Mouse (Mus musculus) ES-E14 (cell line): ENCODE measurements around the gene 1700001K19Rik. TPM values are rescaled to one million over a fixed set of nuclear protein-coding genes. Genes with fewer than 3 reads are reported as not detected.

ENCODE experiments used
- DNase-seq: peaks from one replicate; pipeline ENCODE4 v3.0.0-alpha.2; 2013; ENCODE audit warnings: low read depth, low spot score
- H3K27ac ChIP-seq: 2 replicates; pipeline ENCODE4 v1.5.1; 2012; ENCODE audit warnings: low read depth, mild to moderate bottlenecking, low read length, moderate library complexity, mixed read lengths; ENCODE audit not compliant: poor library complexity, insufficient read depth, severe bottlenecking
- H3K36me3 ChIP-seq: 2 replicates; pipeline ENCODE4 v1.6.1; 2012; ENCODE audit warnings: mild to moderate bottlenecking, low read length, moderate library complexity, mixed read lengths; ENCODE audit not compliant: control insufficient read depth, poor library complexity, insufficient read depth, severe bottlenecking
- H3K4me1 ChIP-seq, 2 experiments: fragments of 150-350 bp in 1 of 2; sonication (generic) in 1 of 2; 2 replicates each; pipeline ENCODE4 v1.6.1; 2012; ENCODE audit warnings: low read length in 2 of 2, mild to moderate bottlenecking in 1 of 2, mixed read lengths in 1 of 2; ENCODE audit not compliant: control insufficient read depth in 2 of 2, insufficient read depth in 2 of 2, poor library complexity in 1 of 2
- H3K4me3 ChIP-seq, 2 experiments: fragments of 150-350 bp in 1 of 2; sonication (generic) in 1 of 2; 2 replicates each; pipeline ENCODE4 v1.5.1; 2012; ENCODE audit warnings: low read length in 2 of 2, low read depth in 1 of 2, mild to moderate bottlenecking in 1 of 2, mixed read lengths in 1 of 2; ENCODE audit not compliant: insufficient read depth in 1 of 2, poor library complexity in 1 of 2, severe bottlenecking in 1 of 2
- H3K9ac ChIP-seq: 2 replicates; pipeline ENCODE4 v1.6.1; 2012; ENCODE audit warnings: low read depth, mild to moderate bottlenecking, low read length, mixed read lengths; ENCODE audit not compliant: poor library complexity, insufficient read depth, severe bottlenecking
- H3K9me3 ChIP-seq: fragments of 150-350 bp; sonication (generic); 2 replicates; pipeline ENCODE4 v1.6.1; 2012; ENCODE audit warnings: low read depth, mild to moderate bottlenecking, low read length; ENCODE audit not compliant: control insufficient read depth, insufficient read depth
- CHD2 ChIP-seq: IDR thresholded peaks from 2 replicates; pipeline ENCODE4 v1.6.1; 2014; ENCODE audit warnings: mild to moderate bottlenecking, low read depth, low read length, inconsistent platforms
- HCFC1 ChIP-seq: IDR thresholded peaks from 2 replicates; pipeline ENCODE4 v1.6.1; 2012; ENCODE audit warnings: low read length, inconsistent platforms, borderline replicate concordance; ENCODE audit not compliant: insufficient read depth
- MAFK ChIP-seq: IDR thresholded peaks from 2 replicates; pipeline ENCODE4 v1.6.1; 2014; ENCODE audit warnings: mild to moderate bottlenecking, low read depth, low read length, inconsistent platforms; ENCODE audit not compliant: insufficient read depth
- ZC3H11A ChIP-seq: IDR thresholded peaks from 2 replicates; pipeline ENCODE4 v1.6.1; 2012; ENCODE audit warnings: low read depth, mild to moderate bottlenecking, inconsistent platforms, low read length, borderline replicate concordance
- ZNF384 ChIP-seq: IDR thresholded peaks from 2 replicates; pipeline ENCODE4 v1.6.1; 2012; ENCODE audit warnings: low read depth, low read length, inconsistent platforms
- in situ Hi-C, 2 experiments: fragments of 600-800 bp; cut with MboI; formaldehyde crosslinking; loops; one replicate each; pipeline ENCODE4 v1.15.1; 2025; ENCODE audit warnings: low sequenced_read_pairs in 2 of 2, inconsistent platforms in 1 of 2; ENCODE audit not compliant: unreplicated experiment in 2 of 2
- total RNA-seq: library from RNA; depleted of rRNA; stranded (reverse); fragments of 300-350 nt; gene quantifications from 2 replicates; pipeline ENCODE4 v1.2.3, GENCODE M21; 2012

1700001K19Rik gene
- total RNA-seq, 1 experiment: not detected

DNA sequence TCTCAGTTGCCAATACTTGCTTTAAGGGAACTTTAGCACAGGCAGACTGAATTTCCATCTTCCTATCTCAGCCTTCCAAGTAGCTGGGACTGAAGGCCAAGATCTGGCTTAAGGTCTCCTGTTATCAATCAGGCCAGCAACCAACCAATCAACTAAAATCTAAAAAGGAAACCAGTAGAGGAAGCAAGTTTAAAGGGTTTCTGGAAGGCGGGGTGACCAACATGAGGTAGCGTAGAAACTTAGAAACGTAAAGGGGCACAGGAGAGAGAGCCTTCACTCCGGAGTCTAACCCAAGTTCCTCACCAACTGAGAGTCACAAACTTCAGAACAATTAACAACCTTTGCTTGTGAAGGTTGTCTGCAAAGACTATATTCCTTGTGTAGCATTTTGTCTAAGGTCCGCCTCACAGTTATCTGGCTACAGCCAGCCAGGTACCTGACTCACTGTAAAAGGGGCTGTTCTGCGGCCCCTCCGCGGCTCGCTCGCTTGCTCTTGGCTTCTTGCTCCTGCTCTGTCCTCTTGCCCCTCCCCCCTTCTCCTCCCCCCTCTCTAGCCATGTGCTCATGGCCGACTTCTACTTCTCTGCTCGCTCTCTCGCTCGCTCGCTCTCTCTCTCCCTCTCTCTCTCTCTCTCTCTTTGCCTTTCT is 16.2 kb upstream of the 1700001K19Rik start:
- Histone ChIP-seq H3K4me3 (peak overlapping the region; percentile 41 to 80), H3K27ac (peak overlapping the region; percentile 96; the same call in 1 of the 2 replicates), H3K36me3 (peaks cover 18% of the 10 kb centered on the region), H3K4me1 (peaks cover 7 to 12% of the 10 kb centered on the region in 2 experiments; a peak in 3 of 4 replicates), H3K9ac (peak overlapping the region; percentile 83), H3K9me3 (no peaks in the 10 kb centered on the region)
- no peak for TF ChIP-seq MAFK
- TF ChIP-seq ZNF384: no peak
- no peak for TF ChIP-seq HCFC1
- no peak for TF ChIP-seq CHD2
- TF ChIP-seq ZC3H11A: no peak
- no peak for DNase-seq
- in situ Hi-C loops: loop anchor here in 1 of 2 experiments (25.0 kb wide), 1 partner anchor 839 kb away; the partner anchor contains the start of gene Eif5

DNA sequence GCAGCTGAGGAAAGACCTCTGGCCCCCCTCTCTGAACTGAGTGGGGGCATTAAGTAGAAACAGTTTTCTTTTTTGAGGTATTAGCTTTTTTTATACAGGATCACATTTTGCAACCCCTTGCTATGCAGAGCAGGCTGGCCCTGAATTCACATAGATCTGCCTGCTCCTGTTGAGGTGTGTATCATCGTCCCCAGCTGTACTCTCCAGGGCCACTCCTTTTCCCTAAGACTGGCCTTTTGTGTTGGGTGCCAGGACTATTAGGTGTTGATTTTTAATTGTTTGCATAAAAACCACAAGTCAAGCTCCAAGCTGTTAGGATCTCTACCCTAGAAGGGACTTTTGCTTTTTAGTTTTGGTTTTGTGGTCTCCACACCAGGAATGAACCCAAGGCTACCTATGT is 15.7 kb upstream of the 1700001K19Rik start:
- Histone ChIP-seq H3K36me3 (peaks cover 22% of the 10 kb centered on the region), H3K9ac (peak overlapping the region; percentile 83), H3K27ac (peak overlapping the region; percentile 96), H3K9me3 (no peaks in the 10 kb centered on the region), H3K4me3 (peak overlapping the region in 1 of 2 experiments; percentile 80; a peak in 1 of 4 replicates), H3K4me1 (peaks cover 5 to 12% of the 10 kb centered on the region in 2 experiments; a peak in 3 of 4 replicates)
- DNase-seq: no peak
- no peak for TF ChIP-seq HCFC1
- TF ChIP-seq MAFK: no peak
- TF ChIP-seq ZNF384: no peak
- TF ChIP-seq CHD2: no peak
- TF ChIP-seq ZC3H11A: no peak
- in situ Hi-C loops: loop anchor here in 1 of 2 experiments (25.0 kb wide), 1 partner anchor 839 kb away; the partner anchor contains the start of gene Eif5

DNA sequence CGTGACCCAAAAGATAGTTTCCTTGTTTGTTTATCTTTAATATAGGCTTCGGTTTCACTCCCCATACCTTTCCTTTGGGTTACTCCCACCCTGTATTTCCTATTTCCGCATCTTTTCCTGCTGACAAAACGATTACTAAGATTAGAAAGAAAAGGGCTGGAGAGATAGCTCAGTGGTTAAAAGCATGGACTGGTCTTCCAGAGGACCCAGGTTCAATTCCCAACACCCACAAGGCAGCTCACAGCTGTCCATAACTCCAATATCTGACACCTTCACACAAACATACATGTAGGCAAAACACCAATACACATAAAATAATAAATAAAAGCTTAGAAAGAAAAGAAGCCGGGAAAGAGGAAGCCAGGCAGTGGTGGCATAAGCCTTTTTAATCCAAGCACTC is 15.0 kb upstream of the 1700001K19Rik start:
- Histone ChIP-seq H3K36me3 (peaks cover 26% of the 10 kb centered on the region), H3K27ac (peak overlapping the region; percentile 96; the same call in 1 of the 2 replicates), H3K4me1 (peaks cover 5 to 12% of the 10 kb centered on the region in 2 experiments; a peak in 3 of 4 replicates), H3K4me3 (peak overlapping the region; percentile 72 to 80; a peak in 3 of 4 replicates), H3K9ac (peak overlapping the region; percentile 95; the same call in 1 of the 2 replicates), H3K9me3 (no peaks in the 10 kb centered on the region)
- DNase-seq: no peak
- TF ChIP-seq ZC3H11A (no peak), MAFK (no peak)
- in situ Hi-C loops: loop anchor here in 1 of 2 experiments (25.0 kb wide), 1 partner anchor 840 kb away; the partner anchor contains the start of gene Eif5

DNA sequence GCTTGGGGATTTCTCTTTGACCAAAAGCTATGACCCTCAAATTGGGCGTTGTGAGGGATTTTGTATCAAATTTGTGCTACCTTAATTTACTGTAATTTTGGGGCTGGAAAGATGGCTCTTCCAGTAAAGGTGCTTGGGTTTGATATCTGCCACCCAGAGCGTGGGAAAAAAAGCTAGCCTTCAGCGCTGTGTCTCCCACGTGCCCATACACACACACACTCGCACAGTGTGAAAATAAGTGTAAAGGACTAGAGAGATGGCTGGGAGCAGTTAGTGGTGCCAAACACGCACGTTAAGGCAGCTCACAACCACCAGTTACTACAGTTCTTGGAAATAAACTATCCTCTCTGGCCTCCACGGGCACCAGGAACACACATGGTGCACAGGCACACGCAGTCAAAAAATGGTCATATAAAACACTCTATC is 14.6 kb upstream of the 1700001K19Rik start:
- peaks cover 26% of the 10 kb centered on the region for H3K36me3 ChIP-seq
- H3K4me1 ChIP-seq: peaks cover 5 to 12% of the 10 kb centered on the region in 2 experiments; a peak in 3 of 4 replicates
- TF ChIP-seq ZNF384: no peak
- no peak for TF ChIP-seq ZC3H11A
- TF ChIP-seq HCFC1: no peak
- no peak for TF ChIP-seq CHD2
- TF ChIP-seq MAFK: no peak
- peak overlapping the region; percentile 96 for H3K27ac ChIP-seq
- H3K4me3 ChIP-seq: peak overlapping the region; percentile 72 to 80
- in situ Hi-C loops: loop anchor here in 1 of 2 experiments (25.0 kb wide), 1 partner anchor 840 kb away; the partner anchor contains the start of gene Eif5
- peak overlapping the region; percentile 95 for H3K9ac ChIP-seq
- DNase-seq: no peak
- H3K9me3 ChIP-seq: no peaks in the 10 kb centered on the region
